Mouse (Mus musculus) cortical plate, adult 2 months (tissue): ENCODE data around the gene Cltrn.

Experiments used
- CTCF ChIP-seq: fragments of 200-500 bp; IDR thresholded peaks from 2 replicates; pipeline ENCODE4 v1.5.1; 2011; ENCODE audit warnings: mild to moderate bottlenecking, control low read depth, low read length; ENCODE audit not compliant: insufficient read depth; ENCODE audit errors: extremely low read depth
- POLR2A ChIP-seq: fragments of 200-500 bp; IDR thresholded peaks from 2 replicates; pipeline ENCODE4 v1.6.1; 2011; ENCODE audit warnings: mild to moderate bottlenecking, low read length, control low read depth; ENCODE audit not compliant: insufficient read depth; ENCODE audit errors: extremely low read depth

- TF ChIP-seq CTCF = no peak
- TF ChIP-seq POLR2A = peak; percentile 15; the same call in 1 of the 2 replicates
Observed at GRCm38 (mm10) chrX:164076040-164076775, 12.4 kb upstream of the Cltrn start, which contains the start of gene Siah1b.
